Mouse (Mus musculus): Measurements from ENCODE around the gene Fam160b1. TPM values are rescaled to one million over a fixed set of nuclear protein-coding genes. Genes with fewer than 3 reads are reported as not detected.

Gene Fam160b1
- polyA plus RNA-seq, 1 experiment from 2014 or later = 12.7 TPM

DNA sequence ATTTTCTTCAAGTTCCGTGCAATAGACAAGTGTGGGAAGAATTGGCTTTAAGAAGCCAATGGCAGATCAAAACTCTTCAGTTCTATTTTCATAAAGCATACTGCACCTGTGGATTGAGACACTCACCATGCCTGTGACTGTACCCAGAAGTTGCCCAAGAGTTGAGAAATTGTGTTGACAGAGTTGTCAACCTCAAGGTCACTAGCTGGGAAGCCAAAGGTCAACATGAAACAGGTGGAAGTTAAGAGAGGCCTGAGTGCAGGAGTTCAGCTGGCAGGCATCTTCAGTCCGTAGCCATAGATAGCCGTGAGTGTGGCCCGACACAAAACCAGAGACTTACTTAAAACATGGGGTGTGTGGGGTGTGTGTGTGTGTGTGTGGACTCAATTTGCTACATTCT is 6.7 kb downstream of the Fam160b1 start:
- WGBS = 87% methylated on average over 4 of the region's 4 CpGs

DNA sequence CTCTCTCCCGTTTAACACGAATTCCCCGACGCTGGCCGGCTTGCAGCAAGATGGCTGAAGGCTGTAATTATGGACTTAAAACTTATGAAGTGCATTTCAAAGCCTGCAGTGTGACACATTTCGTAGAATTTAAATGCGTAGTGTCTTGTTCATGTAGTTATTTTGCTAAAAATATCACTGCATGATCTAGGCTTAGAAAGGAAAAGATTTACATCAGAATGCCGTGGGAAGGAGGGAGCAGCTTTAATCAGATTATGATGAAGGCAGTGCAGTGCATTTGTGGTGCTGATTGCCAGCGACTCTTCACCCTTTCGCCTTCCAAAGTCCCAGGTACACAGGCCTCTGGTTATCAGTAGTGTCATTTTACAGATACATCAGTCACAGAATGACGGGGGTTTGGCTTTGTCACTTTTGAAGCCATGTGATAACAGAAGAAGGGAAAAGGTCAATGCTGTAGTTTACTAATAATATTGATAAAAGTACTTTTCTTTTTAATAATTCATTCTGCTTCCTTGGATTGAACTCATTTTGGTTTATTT is 7.4 kb downstream of the Fam160b1 start:
- Histone ChIP-seq H3K4me3 (ENCODE audit: low read depth, low read length) (no peak overlapping the region), H3K27me3 (replicated peaks; ENCODE audit: control insufficient read depth, insufficient read depth, low read length) (no peaks in the 10 kb centered on the region), H3K36me3 (ENCODE audit: control insufficient read depth, insufficient read depth, low read length) (peaks cover 44% of the 10 kb centered on the region), H3K27ac (ENCODE audit: low read depth, low read length) (no peak overlapping the region), H3K9me3 (replicated peaks; ENCODE audit: control insufficient read depth, low read length) (no peaks in the 10 kb centered on the region), H3K9ac (ENCODE audit: low read length) (no peak overlapping the region), H3K4me1 (ENCODE audit: control insufficient read depth, insufficient read depth, low read length) (peaks cover 34% of the 10 kb centered on the region), H3K4me2 (ENCODE audit: low read length) (no peak overlapping the region)
- ATAC-seq (no peak), DNase-seq (ENCODE audit: low spot score) (no peak)
- 68% methylated on average over 11 of the region's 11 CpGs for WGBS

More for the DNA sequence above, 6.7 kb downstream of the Fam160b1 start:
- Histone ChIP-seq H3K9me3 (replicated peaks; ENCODE audit: control insufficient read depth, low read length) (no peaks in the 10 kb centered on the region), H3K4me3 (ENCODE audit: low read depth, low read length) (no peak overlapping the region), H3K9ac (ENCODE audit: low read length) (no peak overlapping the region), H3K4me2 (ENCODE audit: low read length) (no peak overlapping the region), H3K4me1 (ENCODE audit: control insufficient read depth, insufficient read depth, low read length) (peaks cover 40% of the 10 kb centered on the region), H3K27ac (ENCODE audit: low read depth, low read length) (no peak overlapping the region), H3K36me3 (ENCODE audit: control insufficient read depth, insufficient read depth, low read length) (peaks cover 37% of the 10 kb centered on the region), H3K27me3 (replicated peaks; ENCODE audit: control insufficient read depth, insufficient read depth, low read length) (no peaks in the 10 kb centered on the region)
- no peak for DNase-seq (ENCODE audit: low spot score)
- no peak for ATAC-seq

DNA sequence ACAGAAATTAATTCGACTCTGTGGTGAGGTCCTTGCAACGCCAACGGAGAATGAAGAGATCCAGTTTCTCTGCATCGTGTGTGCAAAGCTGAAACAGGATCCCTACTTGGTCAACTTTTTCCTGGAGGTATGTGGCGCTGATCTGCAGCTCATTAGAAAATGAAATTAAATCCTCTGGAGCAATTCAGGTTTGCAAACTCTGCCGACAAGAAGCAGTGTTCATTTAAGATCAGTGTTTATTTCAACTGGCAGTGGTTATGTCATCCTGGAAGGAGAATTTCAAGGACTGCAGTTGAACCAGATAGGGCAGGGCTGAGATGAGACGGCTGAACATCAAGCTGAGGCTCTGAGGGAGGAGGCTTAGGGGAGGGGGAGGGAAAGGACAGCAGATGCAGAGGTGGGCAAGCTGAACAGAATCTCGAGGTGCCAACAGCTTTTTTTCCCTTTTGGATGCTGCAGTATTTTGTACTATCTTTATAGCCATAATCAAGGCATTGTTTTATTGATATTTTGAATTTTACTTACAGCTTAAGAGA is 12.9 kb downstream of the Fam160b1 start:
- no peak for ATAC-seq
- no peak overlapping the region for H3K9ac ChIP-seq (ENCODE audit: low read length)
- DNase-seq (ENCODE audit: low spot score) = no peak
- H3K27ac ChIP-seq (ENCODE audit: low read depth, low read length) = no peak overlapping the region
- H3K4me3 ChIP-seq (ENCODE audit: low read depth, low read length) = no peak overlapping the region
- no peaks in the 10 kb centered on the region for H3K4me1 ChIP-seq (ENCODE audit: control insufficient read depth, insufficient read depth, low read length)
- 86% methylated on average over 8 of the region's 8 CpGs for WGBS
- no peaks in the 10 kb centered on the region for H3K27me3 ChIP-seq (replicated peaks; ENCODE audit: control insufficient read depth, insufficient read depth, low read length)
- H3K36me3 ChIP-seq (ENCODE audit: control insufficient read depth, insufficient read depth, low read length) = peaks cover 95% of the 10 kb centered on the region
- H3K9me3 ChIP-seq (replicated peaks; ENCODE audit: control insufficient read depth, low read length) = no peaks in the 10 kb centered on the region
- no peak overlapping the region for H3K4me2 ChIP-seq (ENCODE audit: low read length)

DNA sequence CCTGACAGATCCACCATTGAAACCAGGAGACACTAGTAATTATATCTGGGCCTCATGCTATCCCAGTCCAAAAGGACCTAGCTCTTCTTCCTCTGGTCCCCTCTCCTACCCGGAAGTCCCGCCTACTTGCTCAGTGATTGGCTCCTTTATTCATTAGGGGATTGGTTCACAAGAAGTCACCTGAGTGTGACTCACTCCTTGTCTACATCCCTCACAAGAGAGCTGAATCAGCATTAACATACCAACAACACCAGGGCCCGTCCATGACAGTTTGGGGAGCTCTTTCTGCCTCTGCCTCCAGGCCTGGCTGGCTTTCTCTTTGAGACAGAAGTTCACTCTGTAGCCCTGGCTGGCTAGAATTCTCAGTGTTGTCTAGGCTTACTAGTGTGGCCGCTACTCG is 14.7 kb downstream of the Fam160b1 start:
- Histone ChIP-seq H3K36me3 (ENCODE audit: control insufficient read depth, insufficient read depth, low read length) (peaks cover 94% of the 10 kb centered on the region), H3K4me2 (ENCODE audit: low read length) (no peak overlapping the region)

DNA sequence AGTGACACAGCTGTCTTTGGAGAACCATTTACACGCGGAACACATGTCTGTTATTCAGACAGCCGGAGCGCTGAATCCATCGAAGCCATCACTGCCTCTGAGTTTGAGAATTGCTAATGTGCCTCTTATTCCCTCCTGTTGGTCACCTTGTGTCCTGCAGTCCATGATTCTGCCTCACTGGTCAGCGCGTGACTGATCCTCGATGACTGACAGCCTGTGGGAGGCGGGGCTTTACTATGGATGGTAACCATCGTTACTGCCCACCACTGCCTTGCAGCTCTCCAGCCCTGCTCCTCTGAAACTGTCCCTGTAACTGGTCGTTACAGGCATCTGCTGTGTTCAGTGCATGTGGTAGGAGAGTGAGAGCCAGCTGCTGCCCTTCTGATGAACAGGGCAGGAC is 15.3 kb downstream of the Fam160b1 start:
- no peaks in the 10 kb centered on the region for H3K9me3 ChIP-seq (replicated peaks; ENCODE audit: control insufficient read depth, low read length)
- H3K27ac ChIP-seq (ENCODE audit: low read depth, low read length) = no peak overlapping the region
- H3K36me3 ChIP-seq (ENCODE audit: control insufficient read depth, insufficient read depth, low read length) = peaks cover 95% of the 10 kb centered on the region
- no peak overlapping the region for H3K9ac ChIP-seq (ENCODE audit: low read length)
- DNase-seq (ENCODE audit: low spot score) (no peak), ATAC-seq (no peak)
- no peaks in the 10 kb centered on the region for H3K27me3 ChIP-seq (replicated peaks; ENCODE audit: control insufficient read depth, insufficient read depth, low read length)
- WGBS = 86% methylated on average over 11 of the region's 11 CpGs
- no peaks in the 10 kb centered on the region for H3K4me1 ChIP-seq (ENCODE audit: control insufficient read depth, insufficient read depth, low read length)
- H3K4me3 ChIP-seq (ENCODE audit: low read depth, low read length) = no peak overlapping the region
- no peak overlapping the region for H3K4me2 ChIP-seq (ENCODE audit: low read length)

More for the DNA sequence above, 14.7 kb downstream of the Fam160b1 start:
- Histone ChIP-seq H3K9me3 (replicated peaks; ENCODE audit: control insufficient read depth, low read length) (no peaks in the 10 kb centered on the region), H3K4me3 (ENCODE audit: low read depth, low read length) (no peak overlapping the region), H3K4me1 (ENCODE audit: control insufficient read depth, insufficient read depth, low read length) (no peaks in the 10 kb centered on the region), H3K27me3 (replicated peaks; ENCODE audit: control insufficient read depth, insufficient read depth, low read length) (no peaks in the 10 kb centered on the region), H3K27ac (ENCODE audit: low read depth, low read length) (no peak overlapping the region), H3K9ac (ENCODE audit: low read length) (no peak overlapping the region)
- DNase-seq (ENCODE audit: low spot score) (no peak), ATAC-seq (no peak)
- 84% methylated on average over 5 of the region's 5 CpGs for WGBS

DNA sequence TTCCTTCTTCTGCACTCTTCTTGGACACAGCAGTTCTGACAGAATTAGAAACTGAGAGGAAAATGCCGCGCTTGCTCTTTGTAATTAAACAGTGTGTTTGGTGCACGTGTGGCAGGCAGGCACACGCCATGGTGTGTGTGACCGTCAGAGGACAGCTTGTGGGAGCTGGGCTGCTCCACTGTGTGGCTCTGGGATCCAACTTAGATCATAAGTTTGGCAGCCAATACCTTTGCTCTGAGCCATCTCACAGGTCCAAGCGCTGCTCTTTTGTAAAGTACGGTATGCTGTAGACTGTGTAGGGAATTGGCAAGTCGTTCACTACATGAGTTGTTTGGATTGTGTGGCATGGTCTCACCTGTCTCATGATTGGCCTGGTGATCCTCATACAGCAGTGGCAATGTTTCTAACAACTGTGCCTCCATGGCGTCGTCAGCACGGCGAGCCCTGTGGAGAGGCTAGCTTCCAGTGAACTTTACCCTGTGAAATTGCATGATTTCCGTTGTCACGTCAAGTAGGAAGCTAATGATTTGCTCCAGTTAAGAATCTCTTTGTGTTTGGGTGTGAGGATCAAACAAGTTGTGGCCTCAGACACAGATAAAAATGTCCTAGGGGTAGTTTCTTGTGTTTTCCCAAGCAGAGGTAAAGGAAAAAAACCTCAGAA is 16.7 kb downstream of the Fam160b1 start:
- Histone ChIP-seq H3K9ac (ENCODE audit: low read length) (no peak overlapping the region), H3K36me3 (ENCODE audit: control insufficient read depth, insufficient read depth, low read length) (peaks cover 96% of the 10 kb centered on the region), H3K27ac (ENCODE audit: low read depth, low read length) (no peak overlapping the region), H3K4me3 (ENCODE audit: low read depth, low read length) (no peak overlapping the region), H3K9me3 (replicated peaks; ENCODE audit: control insufficient read depth, low read length) (no peaks in the 10 kb centered on the region), H3K4me2 (ENCODE audit: low read length) (no peak overlapping the region), H3K27me3 (replicated peaks; ENCODE audit: control insufficient read depth, insufficient read depth, low read length) (no peaks in the 10 kb centered on the region), H3K4me1 (ENCODE audit: control insufficient read depth, insufficient read depth, low read length) (no peaks in the 10 kb centered on the region)
- DNase-seq (ENCODE audit: low spot score) = no peak
- WGBS = 95% methylated on average over 14 of the region's 14 CpGs
- no peak for ATAC-seq

DNA sequence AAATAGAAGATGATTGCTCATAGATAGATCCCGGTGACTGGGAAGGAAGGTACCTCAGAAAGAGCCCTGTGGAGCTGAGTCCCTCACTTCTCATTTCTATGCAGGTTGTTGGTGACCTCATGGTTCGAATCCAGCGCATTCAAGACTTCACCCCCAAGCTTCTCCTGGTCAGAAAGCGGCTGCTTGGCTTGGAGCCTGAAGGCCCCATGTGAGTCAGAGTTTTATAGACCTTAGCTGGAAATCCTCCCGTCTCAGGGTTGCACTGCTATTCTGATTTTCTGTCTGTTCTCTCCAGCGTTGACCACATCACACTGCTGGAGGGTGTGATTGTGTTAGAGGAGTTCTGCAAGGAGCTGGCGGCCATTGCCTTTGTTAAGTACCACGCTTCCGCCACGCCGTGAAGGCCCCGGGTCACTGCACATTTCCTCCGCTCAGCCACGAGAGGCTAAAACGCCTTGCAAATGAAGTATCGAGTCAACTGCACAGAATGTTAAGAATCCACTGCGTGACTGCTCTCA is 25.8 kb downstream of the Fam160b1 start:
- no peak for DNase-seq (ENCODE audit: low spot score)
- no peak for ATAC-seq
- peaks cover 85% of the 10 kb centered on the region for H3K36me3 ChIP-seq (ENCODE audit: control insufficient read depth, insufficient read depth, low read length)
- no peaks in the 10 kb centered on the region for H3K4me1 ChIP-seq (ENCODE audit: control insufficient read depth, insufficient read depth, low read length)
- no peak overlapping the region for H3K4me2 ChIP-seq (ENCODE audit: low read length)
- WGBS = 88% methylated on average over 17 of the region's 17 CpGs
- H3K9ac ChIP-seq (ENCODE audit: low read length) = no peak overlapping the region
- no peaks in the 10 kb centered on the region for H3K27me3 ChIP-seq (replicated peaks; ENCODE audit: control insufficient read depth, insufficient read depth, low read length)
- no peak overlapping the region for H3K27ac ChIP-seq (ENCODE audit: low read depth, low read length)
- no peak overlapping the region for H3K4me3 ChIP-seq (ENCODE audit: low read depth, low read length)
- H3K9me3 ChIP-seq (replicated peaks; ENCODE audit: control insufficient read depth, low read length) = no peaks in the 10 kb centered on the region

DNA sequence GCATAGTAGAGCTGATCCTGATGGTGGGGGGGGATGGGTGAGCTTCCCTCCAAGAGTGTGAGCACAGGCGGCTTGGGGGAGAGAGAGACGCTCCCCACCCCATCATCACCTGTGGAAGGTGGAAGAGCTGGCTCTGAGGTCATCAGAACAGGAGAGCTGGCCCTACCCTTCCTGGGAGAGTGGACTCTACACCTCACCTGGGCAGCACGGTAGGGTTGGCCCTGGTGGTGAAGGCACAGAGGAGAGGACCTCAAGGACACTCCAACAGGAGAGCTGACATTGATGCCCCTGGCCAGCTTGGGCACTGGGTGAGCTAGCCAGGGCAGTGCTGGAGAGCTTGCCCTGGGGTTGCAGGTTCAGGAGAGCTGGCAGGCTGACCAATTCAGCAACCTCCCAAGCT is 31.1 kb downstream of the Fam160b1 start:
- no peaks in the 10 kb centered on the region for H3K27me3 ChIP-seq (replicated peaks; ENCODE audit: control insufficient read depth, insufficient read depth, low read length)
- WGBS = 100% methylated on average over 3 of the region's 3 CpGs
- DNase-seq (ENCODE audit: low spot score) (no peak), ATAC-seq (no peak)
- H3K27ac ChIP-seq (ENCODE audit: low read depth, low read length) = no peak overlapping the region
- H3K4me3 ChIP-seq (ENCODE audit: low read depth, low read length) = no peak overlapping the region
- peaks cover 34% of the 10 kb centered on the region for H3K36me3 ChIP-seq (ENCODE audit: control insufficient read depth, insufficient read depth, low read length)
- no peak overlapping the region for H3K9ac ChIP-seq (ENCODE audit: low read length)
- H3K9me3 ChIP-seq (replicated peaks; ENCODE audit: control insufficient read depth, low read length) = no peaks in the 10 kb centered on the region
- no peaks in the 10 kb centered on the region for H3K4me1 ChIP-seq (ENCODE audit: control insufficient read depth, insufficient read depth, low read length)
- no peak overlapping the region for H3K4me2 ChIP-seq (ENCODE audit: low read length)

DNA sequence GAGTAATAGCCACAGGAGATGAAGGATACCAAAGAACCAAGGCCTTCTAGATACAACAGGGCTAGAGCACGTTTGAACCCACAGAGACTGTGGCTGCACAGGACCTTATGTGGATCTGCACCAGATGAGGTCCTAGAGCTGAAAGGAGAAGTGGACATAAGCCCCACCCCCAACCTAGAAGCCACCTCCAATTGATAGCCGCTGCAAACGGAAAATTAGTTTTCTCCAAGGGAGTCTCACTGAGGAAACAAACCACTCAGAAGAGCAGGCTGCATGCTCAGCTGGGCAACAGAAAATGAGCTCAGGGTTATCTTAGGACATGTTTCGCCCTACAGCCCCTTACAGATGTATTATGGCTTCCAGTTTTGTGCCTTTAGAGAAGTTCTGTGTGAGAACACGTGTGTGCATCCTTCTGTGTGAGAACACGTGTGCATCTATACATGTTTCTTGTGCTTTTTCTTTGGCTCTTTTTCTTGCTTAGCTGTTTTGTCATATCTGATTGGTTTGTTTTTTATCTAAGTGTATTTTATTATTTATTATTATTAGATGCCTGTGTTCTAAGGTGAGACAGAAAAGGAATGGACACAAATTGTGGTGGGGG is 33.0 kb downstream of the Fam160b1 start:
- no peaks in the 10 kb centered on the region for H3K27me3 ChIP-seq (replicated peaks; ENCODE audit: control insufficient read depth, insufficient read depth, low read length)
- no peak overlapping the region for H3K4me2 ChIP-seq (ENCODE audit: low read length)
- H3K9ac ChIP-seq (ENCODE audit: low read length) = no peak overlapping the region
- H3K27ac ChIP-seq (ENCODE audit: low read depth, low read length) = no peak overlapping the region
- no peaks in the 10 kb centered on the region for H3K4me1 ChIP-seq (ENCODE audit: control insufficient read depth, insufficient read depth, low read length)
- H3K4me3 ChIP-seq (ENCODE audit: low read depth, low read length) = no peak overlapping the region
- no peak for ATAC-seq
- no peaks in the 10 kb centered on the region for H3K9me3 ChIP-seq (replicated peaks; ENCODE audit: control insufficient read depth, low read length)
- WGBS = 84% methylated on average over 6 of the region's 6 CpGs
- H3K36me3 ChIP-seq (ENCODE audit: control insufficient read depth, insufficient read depth, low read length) = peaks cover 16% of the 10 kb centered on the region
- no peak for DNase-seq (ENCODE audit: low spot score)
